Mouse (Mus musculus) intestine, postnatal 0 days (tissue): ENCODE results near the gene S1pr5. TPM values are rescaled to one million over a fixed set of nuclear protein-coding genes. Genes with fewer than 3 reads are reported as not detected.
A peak's percentile ranks its signal among the peaks of the same experiment; 100 is the strongest.
"Not testable (repeated sequence)": the region's sequence is repeated elsewhere in the genome, so short reads cannot be mapped to it uniquely, and the experiment has no call there.

Experiments
- ATAC-seq: fragments of 200-750 bp; cut with Nextera tagmentation; 2 replicates; pipeline ENCODE4 v1.8.0; 2017; ENCODE audit warnings: mild to moderate bottlenecking, moderate TSS enrichment, moderate library complexity
- H3K27ac ChIP-seq: fragments of 300-500 bp; sonication (generic); 2 replicates; pipeline ENCODE4 v1.5.1; 2014; ENCODE audit warnings: mild to moderate bottlenecking, low read depth, low read length, moderate library complexity
- H3K27me3 ChIP-seq: fragments of 300-500 bp; sonication (generic); replicated peaks from 2 replicates; pipeline ENCODE4 v1.6.1; 2014; ENCODE audit warnings: low read length, mixed read lengths; ENCODE audit not compliant: control insufficient read depth, insufficient read depth
- H3K36me3 ChIP-seq: fragments of 300-500 bp; sonication (generic); 2 replicates; pipeline ENCODE4 v1.6.1; 2014; ENCODE audit warnings: mild to moderate bottlenecking, moderate library complexity; ENCODE audit not compliant: control insufficient read depth, insufficient read depth
- H3K4me1 ChIP-seq: fragments of 300-500 bp; sonication (generic); replicated peaks from 2 replicates; pipeline ENCODE4 v1.6.1; 2014; ENCODE audit warnings: antibody characterized with exemption, low read length, mixed read lengths; ENCODE audit not compliant: control insufficient read depth, insufficient read depth
- H3K4me2 ChIP-seq: fragments of 300-500 bp; sonication (generic); replicated peaks from 2 replicates; pipeline ENCODE4 v1.6.1; 2014; ENCODE audit warnings: low read depth, mild to moderate bottlenecking, moderate library complexity
- H3K4me3 ChIP-seq: fragments of 300-500 bp; sonication (generic); 2 replicates; pipeline ENCODE4 v1.5.1; 2014; ENCODE audit warnings: low read depth, low read length
- H3K9ac ChIP-seq: fragments of 300-500 bp; sonication (generic); 2 replicates; pipeline ENCODE4 v1.6.1; 2014; ENCODE audit warnings: mild to moderate bottlenecking, low read depth, low read length
- H3K9me3 ChIP-seq: fragments of 300-500 bp; sonication (generic); 2 replicates; pipeline ENCODE4 v1.6.1; 2016; ENCODE audit warnings: mixed run types; ENCODE audit not compliant: control insufficient read depth
- CTCF ChIP-seq: sonication (generic); IDR thresholded peaks from 2 replicates; pipeline ENCODE4 v1.5.1; 2016; ENCODE audit warnings: low read depth, mild to moderate bottlenecking, control low read depth, antibody characterized with exemption, moderate library complexity
- WGBS: fragments of 180-500 bp; shearing (Covaris S2); extraction: QIAGEN DNeasy Blood & Tissue Kit; methylation state at CpG from one replicate; pipeline ENCODE4 v1.1.7; 2014; 5-methylcytosine and 5-hydroxymethylcytosine counted together
- polyA plus RNA-seq: library from polyadenylated mRNA; unstranded; fragments of >200 nt; fragmentation: Nextera tagmentation; extraction: Ambion mirVana; gene quantifications from 2 replicates; pipeline ENCODE4 v1.2.1, GENCODE M21; 2015

Gene S1pr5
- polyA plus RNA-seq: not detected in 2 replicates

DNA sequence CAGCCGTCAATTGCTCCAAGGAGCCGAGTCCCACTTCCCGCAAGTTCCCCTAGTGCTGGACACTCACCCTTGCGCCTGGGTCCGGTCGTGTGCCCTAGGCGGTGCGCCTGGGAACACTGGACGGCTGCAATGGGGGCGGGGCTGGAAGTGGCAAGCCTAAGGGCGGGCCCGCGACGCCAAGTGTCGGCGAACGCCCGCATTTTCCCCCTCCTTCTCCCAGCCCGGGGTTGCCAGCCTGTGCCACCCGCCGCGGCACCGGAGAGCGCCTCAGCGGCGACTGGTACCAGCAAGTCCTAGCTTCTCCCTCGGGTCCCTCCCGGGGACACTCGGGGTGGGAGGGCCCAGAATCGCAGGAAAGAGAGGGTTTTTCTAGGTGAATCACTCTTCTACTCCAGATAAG, at the start of gene S1pr5:
Gene S1pr5 (minus strand): TSS at position 118 of the 400 bp plus-strand sequence.
- no peak within 1 kb of the TSS for H3K27ac ChIP-seq
- H3K9me3 ChIP-seq: no peaks in the 10 kb centered on the region
- H3K36me3 ChIP-seq: no peaks in the 10 kb centered on the region
- H3K4me2 ChIP-seq: peak within 1 kb of the TSS; percentile 59
- TF ChIP-seq CTCF: no peak
- peak within 1 kb of the TSS; percentile 32 for H3K4me3 ChIP-seq
- no peak for ATAC-seq
- peaks cover 76% of the 10 kb centered on the region for H3K27me3 ChIP-seq
- 3% methylated on average over 29 of the region's 30 CpGs for WGBS
- peaks cover 3% of the 10 kb centered on the region for H3K4me1 ChIP-seq
- H3K9ac ChIP-seq: no peak within 1 kb of the TSS

DNA sequence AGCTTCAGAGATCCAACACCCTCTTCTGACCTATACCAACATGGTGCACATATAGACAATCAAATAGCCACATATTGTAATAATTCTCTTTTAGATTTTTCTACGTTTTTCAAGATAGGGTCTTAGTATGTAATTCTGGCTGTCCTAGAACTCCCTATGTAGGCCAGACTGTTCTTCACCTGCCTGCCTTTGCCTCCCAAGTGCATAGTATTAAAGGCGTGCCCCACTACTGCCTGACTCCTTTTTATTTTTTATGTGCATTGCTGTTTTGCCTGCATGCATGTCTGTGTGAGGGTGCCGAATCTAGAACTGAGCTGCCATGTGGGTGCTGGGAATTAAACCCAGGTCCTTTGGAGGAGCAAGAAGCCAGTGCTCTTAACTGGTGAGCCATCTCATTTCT, 44.0 kb upstream of the S1pr5 start:
- H3K4me2 ChIP-seq: no peak overlapping the region
- no peak for ATAC-seq
- H3K9ac ChIP-seq: no peak overlapping the region
- 92% methylated on average over 3 of the region's 3 CpGs for WGBS
- H3K27ac ChIP-seq: no peak overlapping the region
- no peak for TF ChIP-seq CTCF
- no peaks in the 10 kb centered on the region for H3K27me3 ChIP-seq
- H3K4me1 ChIP-seq: peaks cover 10% of the 10 kb centered on the region; the same call in 1 of the 2 replicates
- H3K9me3 ChIP-seq: no peaks in the 10 kb centered on the region
- H3K4me3 ChIP-seq: no peak overlapping the region
- peaks cover 15% of the 10 kb centered on the region; the same call in 1 of the 2 replicates for H3K36me3 ChIP-seq

DNA sequence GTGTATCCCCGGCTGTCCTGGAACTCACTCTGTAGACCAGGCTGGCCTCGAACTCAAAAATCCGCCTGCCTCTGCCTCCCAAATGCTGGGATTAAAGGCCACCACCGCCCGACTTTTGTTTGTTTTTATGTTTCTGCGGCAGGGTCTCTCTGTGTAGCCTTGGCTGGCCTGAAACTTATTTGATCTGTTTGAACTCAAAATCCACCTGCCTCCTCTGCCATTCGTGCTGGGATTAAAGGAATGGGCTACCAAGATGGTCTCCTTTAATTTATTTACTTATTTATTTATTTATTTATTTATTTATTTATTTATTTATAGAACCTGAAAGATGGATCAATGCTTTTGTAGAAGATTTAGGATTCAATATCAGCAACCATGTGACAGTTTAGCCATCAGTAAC, 43.6 kb upstream of the S1pr5 start:
- Histone ChIP-seq H3K36me3 (peaks cover 15% of the 10 kb centered on the region; the same call in 1 of the 2 replicates), H3K4me3 (peak overlapping the region; percentile 70), H3K4me1 (peaks cover 14% of the 10 kb centered on the region; the same call in 1 of the 2 replicates), H3K4me2 (peak overlapping the region; percentile 82), H3K27ac (peak overlapping the region; percentile 66; the same call in 1 of the 2 replicates), H3K9ac (0 out of 2 replicates have a peak overlapping the region, but pooled peaks have one; percentile 2)
- ATAC-seq, H3K27me3 ChIP-seq, H3K9me3 ChIP-seq: not testable (repeated sequence)
- WGBS: 12% methylated on average over 7 of the region's 7 CpGs

DNA sequence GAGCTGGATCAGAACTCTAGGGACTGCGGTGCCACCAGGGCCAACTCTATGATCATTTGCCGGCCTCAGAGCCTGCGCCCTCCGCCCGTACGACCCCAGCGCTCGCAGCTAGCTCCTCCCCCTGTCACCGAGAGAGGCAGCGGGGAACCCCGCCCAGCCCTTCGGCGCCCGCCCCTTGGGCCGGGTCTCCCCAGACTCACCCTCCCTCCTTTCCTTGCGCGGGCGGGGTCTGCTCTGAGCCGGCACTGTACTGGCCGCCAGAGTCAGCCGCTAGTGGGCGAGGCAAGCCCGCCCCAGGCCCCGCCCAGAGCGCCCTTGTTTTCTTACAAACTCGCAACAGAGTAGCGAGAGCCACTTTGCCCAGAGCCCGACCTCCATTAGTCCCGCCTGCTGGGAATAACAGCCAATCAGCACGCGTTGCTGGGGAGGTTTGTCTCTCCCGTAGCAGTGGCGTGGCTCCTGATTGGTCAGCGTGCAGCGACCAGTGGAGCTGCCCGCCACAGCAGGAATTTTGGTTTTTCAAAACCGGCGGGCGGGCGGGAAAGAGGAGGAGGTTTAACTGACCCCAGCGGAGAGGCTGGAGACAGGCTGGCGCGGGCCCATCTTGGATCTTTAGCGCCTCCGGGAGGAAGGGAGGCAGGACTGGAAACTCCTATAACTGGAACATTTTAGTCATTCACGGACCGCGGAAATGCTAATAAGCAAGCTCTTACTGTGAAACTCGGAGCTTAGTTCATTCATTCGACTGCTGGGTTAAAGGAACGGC, 43.0 kb upstream of the S1pr5 start, which contains the start of gene Cdkn2d:
Gene Cdkn2d (minus strand): TSS at position 386 of the 766 bp plus-strand sequence.
- peak; percentile 60 for TF ChIP-seq CTCF
- Histone ChIP-seq H3K27ac (peak within 1 kb of the TSS; percentile 69), H3K4me3 (peak within 1 kb of the TSS; percentile 70), H3K27me3 (no peaks in the 10 kb centered on the region), H3K4me1 (peaks cover 15% of the 10 kb centered on the region; the same call in 1 of the 2 replicates), H3K4me2 (peak within 1 kb of the TSS; percentile 82), H3K9me3 (no peaks in the 10 kb centered on the region), H3K9ac (peak within 1 kb of the TSS; percentile 69), H3K36me3 (peaks cover 11% of the 10 kb centered on the region; the same call in 1 of the 2 replicates)
- peak; percentile 93 for ATAC-seq
- WGBS: under 1% methylated on average over 50 of the region's 51 CpGs

DNA sequence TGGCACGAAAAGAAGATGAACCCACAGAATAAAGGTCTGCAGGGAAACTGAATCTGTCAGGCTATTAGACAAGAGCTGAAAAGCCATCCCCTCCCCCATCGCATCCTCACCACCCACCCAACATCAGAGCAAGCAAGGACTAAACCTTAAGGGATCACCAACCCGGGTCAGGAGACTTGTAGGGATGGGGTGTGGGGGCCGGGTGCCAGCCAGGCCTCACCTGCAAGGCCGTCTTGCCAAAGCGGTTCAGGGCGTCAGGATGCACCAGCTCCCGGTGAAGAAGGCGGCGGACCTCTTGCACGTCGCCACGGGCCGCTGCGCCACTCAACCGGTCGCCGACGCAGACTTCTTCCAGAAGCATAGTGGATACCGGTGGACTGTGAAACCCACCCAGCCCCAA, 42.3 kb upstream of the S1pr5 start:
- under 1% methylated on average over 20 of the region's 20 CpGs for WGBS
- no peak; the same call in 1 of the 2 replicates for ATAC-seq
- no peak for TF ChIP-seq CTCF
- Histone ChIP-seq H3K9me3 (no peaks in the 10 kb centered on the region), H3K27me3 (no peaks in the 10 kb centered on the region), H3K4me3 (peak overlapping the region; percentile 70), H3K36me3 (peaks cover 6% of the 10 kb centered on the region; the same call in 1 of the 2 replicates), H3K4me2 (peak overlapping the region; percentile 82), H3K9ac (peak overlapping the region; percentile 69), H3K27ac (peak overlapping the region; percentile 69), H3K4me1 (peaks cover 15% of the 10 kb centered on the region; the same call in 1 of the 2 replicates)

DNA sequence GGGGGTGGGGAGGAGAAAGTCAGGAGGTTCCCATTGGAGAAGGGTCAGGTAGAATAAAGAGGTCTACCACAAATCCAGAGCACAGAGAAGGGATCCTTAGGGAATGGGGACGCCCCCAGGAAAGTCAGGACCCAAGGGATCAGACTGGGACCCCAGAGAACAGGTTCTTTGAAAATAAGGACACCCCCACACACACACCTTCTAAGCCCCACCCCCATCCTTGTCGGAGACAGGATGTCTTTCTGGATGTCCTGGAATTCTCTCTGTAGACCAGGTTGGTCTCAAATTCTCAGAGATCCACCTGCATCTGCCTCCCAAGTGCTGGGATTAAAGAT, 41.1 kb upstream of the S1pr5 start:
- Histone ChIP-seq H3K9me3 (no peaks in the 10 kb centered on the region), H3K36me3 (no peaks in the 10 kb centered on the region; the same call in 1 of the 2 replicates), H3K9ac (no peak overlapping the region), H3K27me3 (no peaks in the 10 kb centered on the region), H3K4me3 (no peak overlapping the region), H3K27ac (no peak overlapping the region), H3K4me2 (peak overlapping the region; percentile 82), H3K4me1 (peaks cover 15% of the 10 kb centered on the region; the same call in 1 of the 2 replicates)
- TF ChIP-seq CTCF: no peak
- 83% methylated on average over 2 of the region's 2 CpGs for WGBS
- ATAC-seq: no peak
